Mouse (Mus musculus): Measurements from ENCODE around the gene Csrp1.

- TF ChIP-seq GATA1 (IDR thresholded peaks at IDR 0.05; ENCODE audit: borderline replicate concordance, low read length) = no peak
- TF ChIP-seq CTCF (IDR thresholded peaks at IDR 0.05; ENCODE audit: low read depth, low read length) = no peak
- TF ChIP-seq TAL1 (conservative IDR thresholded peaks at IDR 0.05; ENCODE audit: low read depth, low read length) = no peak
- TF ChIP-seq POLR2AphosphoS5 (IDR thresholded peaks at IDR 0.05; ENCODE audit: insufficient replicate concordance, low read depth, low read length) = no peak
- no peak for TF ChIP-seq GATA2 (IDR thresholded peaks at IDR 0.05; ENCODE audit: borderline replicate concordance, low read depth, low read length)
Measured at GRCm38 (mm10) chr1:135680716-135681115, 39.1 kb upstream of the Csrp1 start.
